Mouse (Mus musculus) testis, adult 2 months (tissue): Measurements from ENCODE around the gene Tubb5. TPM values are rescaled to one million over a fixed set of nuclear protein-coding genes. Genes with fewer than 3 reads are reported as not detected.
A peak's percentile ranks its signal among the peaks of the same experiment; 100 is the strongest.

ENCODE experiments used
- H3K27ac ChIP-seq: fragments of 200-500 bp; 2 replicates; pipeline ENCODE4 v1.5.1; 2012; ENCODE audit warnings: low read depth, low read length; ENCODE audit not compliant: control insufficient read depth, insufficient read depth
- H3K27me3 ChIP-seq: fragments of 200-500 bp; 2 replicates; pipeline ENCODE4 v1.6.1; 2012; ENCODE audit warnings: mild to moderate bottlenecking, low read length, moderate library complexity; ENCODE audit not compliant: control insufficient read depth, insufficient read depth
- H3K36me3 ChIP-seq: fragments of 200-500 bp; 2 replicates; pipeline ENCODE4 v1.6.1; 2012; ENCODE audit warnings: mild to moderate bottlenecking, low read length; ENCODE audit not compliant: control insufficient read depth, insufficient read depth
- H3K4me1 ChIP-seq: fragments of 200-500 bp; 2 replicates; pipeline ENCODE4 v1.6.1; 2012; ENCODE audit warnings: low read length; ENCODE audit not compliant: control insufficient read depth, insufficient read depth
- H3K4me3 ChIP-seq: fragments of 200-500 bp; 2 replicates; pipeline ENCODE4 v1.5.1; 2012; ENCODE audit warnings: low read depth, mild to moderate bottlenecking, low read length, moderate library complexity, mixed read lengths; ENCODE audit not compliant: control insufficient read depth
- CTCF ChIP-seq: fragments of 200-500 bp; IDR thresholded peaks from 2 replicates; pipeline ENCODE4 v1.5.1; 2012; ENCODE audit warnings: low read depth, mild to moderate bottlenecking, inconsistent platforms, low read length, moderate library complexity; ENCODE audit not compliant: control insufficient read depth, insufficient read depth, insufficient replicate concordance
- POLR2A ChIP-seq: fragments of 200-500 bp; IDR thresholded peaks from 2 replicates; pipeline ENCODE4 v1.6.1; 2012; ENCODE audit warnings: low read depth, mild to moderate bottlenecking, inconsistent platforms, low read length, moderate library complexity; ENCODE audit not compliant: control insufficient read depth
- polyA plus RNA-seq: library from polyadenylated mRNA; depleted of rRNA; stranded (reverse); fragments of >200 nt; gene quantifications from 2 replicates; pipeline ENCODE4 v1.2.3, GENCODE M21; 2012

The Tubb5 gene
- polyA plus RNA-seq, 1 experiment = 59.4 TPM

- H3K4me3 ChIP-seq = no peak overlapping the region
- H3K27me3 ChIP-seq = peaks cover 5% of the 10 kb centered on the region
- no peaks in the 10 kb centered on the region for H3K36me3 ChIP-seq
- H3K27ac ChIP-seq = no peak overlapping the region
- TF ChIP-seq POLR2A (no peak), CTCF (peak; percentile 36; the same call in 1 of the 2 replicates)
- H3K4me1 ChIP-seq = peaks cover 24% of the 10 kb centered on the region
Measured at GRCm38 (mm10) chr17:35870884-35871696, 33.0 kb upstream of the Tubb5 start.

- Histone ChIP-seq H3K27me3 (peaks cover 9% of the 10 kb centered on the region), H3K4me3 (no peak overlapping the region), H3K36me3 (no peaks in the 10 kb centered on the region), H3K27ac (peak overlapping the region; percentile 32; the same call in 1 of the 2 replicates), H3K4me1 (peaks cover 27% of the 10 kb centered on the region)
- TF ChIP-seq POLR2A (no peak), CTCF (no peak)
Measured at GRCm38 (mm10) chr17:35870151-35870883, 32.2 kb upstream of the Tubb5 start.

GRCm38 (mm10) chr17:35869346-35870067 is 31.4 kb upstream of the Tubb5 start:
- no peaks in the 10 kb centered on the region for H3K36me3 ChIP-seq
- H3K4me3 ChIP-seq = peak overlapping the region; percentile 66
- TF ChIP-seq POLR2A (no peak), CTCF (no peak)
- peak overlapping the region; percentile 32 for H3K27ac ChIP-seq
- peaks cover 9% of the 10 kb centered on the region for H3K27me3 ChIP-seq
- H3K4me1 ChIP-seq = peaks cover 33% of the 10 kb centered on the region

GRCm38 (mm10) chr17:35868961-35869345 is 30.8 kb upstream of the Tubb5 start:
- no peaks in the 10 kb centered on the region for H3K36me3 ChIP-seq
- H3K27ac ChIP-seq = no peak overlapping the region; the same call in 1 of the 2 replicates
- peaks cover 9% of the 10 kb centered on the region for H3K27me3 ChIP-seq
- no peak for TF ChIP-seq CTCF
- no peak for TF ChIP-seq POLR2A
- H3K4me3 ChIP-seq = peak overlapping the region; percentile 66
- H3K4me1 ChIP-seq = peaks cover 36% of the 10 kb centered on the region

- no peak for TF ChIP-seq POLR2A
- TF ChIP-seq CTCF = no peak
- H3K4me1 ChIP-seq = peaks cover 39% of the 10 kb centered on the region
- peaks cover 9% of the 10 kb centered on the region for H3K27me3 ChIP-seq
- H3K36me3 ChIP-seq = no peaks in the 10 kb centered on the region
- peak overlapping the region; percentile 92 for H3K4me3 ChIP-seq
- peak overlapping the region; percentile 34; the same call in 1 of the 2 replicates for H3K27ac ChIP-seq
Measured at GRCm38 (mm10) chr17:35868165-35868820, 30.2 kb upstream of the Tubb5 start.

- peak overlapping the region; percentile 88 for H3K27ac ChIP-seq
- H3K27me3 ChIP-seq = peaks cover 9% of the 10 kb centered on the region
- no peaks in the 10 kb centered on the region for H3K36me3 ChIP-seq
- peaks cover 39% of the 10 kb centered on the region for H3K4me1 ChIP-seq
- TF ChIP-seq CTCF (no peak), POLR2A (no peak)
- H3K4me3 ChIP-seq = peak overlapping the region; percentile 92
Measured at GRCm38 (mm10) chr17:35866911-35867890, 29.1 kb upstream of the Tubb5 start.
